Mouse (Mus musculus): ENCODE results near the gene Mrpl45. TPM values are rescaled to one million over a fixed set of nuclear protein-coding genes. Genes with fewer than 3 reads are reported as not detected.

The Mrpl45 gene
- polyA plus RNA-seq, 1 experiment from 2014 or later, result 57.2 TPM

GRCm38 (mm10) chr11:97362943-97363643 lies 47.6 kb downstream of the Mrpl45 start:
- 0 out of 2 replicates have a peak, but pooled peaks have one; percentile 9 for ATAC-seq (replicated peaks; ENCODE audit: insufficient number of reproducible peaks, low FRiP score, low TSS enrichment, low read depth)

GRCm38 (mm10) chr11:97363644-97363995 lies 48.1 kb downstream of the Mrpl45 start:
- under 1% methylated on average over 7 of the region's 7 CpGs for WGBS
- Histone ChIP-seq H3K4me2 (ENCODE audit: low read depth, low read length) (peak overlapping the region; percentile 90), H3K27me3 (ENCODE audit: control insufficient read depth, insufficient read depth, low read length) (no peaks in the 10 kb centered on the region), H3K36me3 (replicated peaks; ENCODE audit: control insufficient read depth, insufficient read depth, low read depth, low read length) (no peaks in the 10 kb centered on the region; the same call in 1 of the 2 replicates), H3K4me3 (ENCODE audit: low read depth, low read length) (peak overlapping the region; percentile 100), H3K4me1 (ENCODE audit: control insufficient read depth, insufficient read depth, low read length) (no peaks in the 10 kb centered on the region), H3K9ac (replicated peaks; ENCODE audit: low read length) (peak overlapping the region; percentile 94), H3K27ac (replicated peaks; ENCODE audit: low read depth, low read length) (no peak overlapping the region), H3K9me3 (replicated peaks; ENCODE audit: control insufficient read depth, low read length) (no peaks in the 10 kb centered on the region)
- DNase-seq (ENCODE audit: low spot score) (peak; percentile 33), ATAC-seq (replicated peaks; ENCODE audit: insufficient number of reproducible peaks, low FRiP score, low TSS enrichment, low read depth) (no peak)

More at GRCm38 (mm10) chr11:97362943-97363643, 47.6 kb downstream of the Mrpl45 start:
- Histone ChIP-seq H3K36me3 (replicated peaks; ENCODE audit: control insufficient read depth, insufficient read depth, low read depth, low read length) (no peaks in the 10 kb centered on the region; the same call in 1 of the 2 replicates), H3K4me3 (ENCODE audit: low read depth, low read length) (peak overlapping the region; percentile 100), H3K9me3 (replicated peaks; ENCODE audit: control insufficient read depth, low read length) (no peaks in the 10 kb centered on the region), H3K27ac (replicated peaks; ENCODE audit: low read depth, low read length) (no peak overlapping the region; the same call in 1 of the 2 replicates), H3K4me1 (ENCODE audit: control insufficient read depth, insufficient read depth, low read length) (no peaks in the 10 kb centered on the region), H3K9ac (replicated peaks; ENCODE audit: low read length) (peak overlapping the region; percentile 94), H3K4me2 (ENCODE audit: low read depth, low read length) (peak overlapping the region; percentile 90), H3K27me3 (ENCODE audit: control insufficient read depth, insufficient read depth, low read length) (no peaks in the 10 kb centered on the region)
- peak; percentile 24 for DNase-seq (ENCODE audit: low spot score)
- WGBS, result under 1% methylated on average over 49 of the region's 49 CpGs

GRCm38 (mm10) chr11:97365556-97365955 lies 50.0 kb downstream of the Mrpl45 start:
- Histone ChIP-seq H3K4me1 (ENCODE audit: control insufficient read depth, insufficient read depth, low read length) (no peaks in the 10 kb centered on the region), H3K27ac (replicated peaks; ENCODE audit: low read depth, low read length) (no peak overlapping the region), H3K36me3 (replicated peaks; ENCODE audit: control insufficient read depth, insufficient read depth, low read depth, low read length) (no peaks in the 10 kb centered on the region; the same call in 1 of the 2 replicates), H3K9ac (replicated peaks; ENCODE audit: low read length) (no peak overlapping the region), H3K27me3 (ENCODE audit: control insufficient read depth, insufficient read depth, low read length) (no peaks in the 10 kb centered on the region), H3K4me3 (ENCODE audit: low read depth, low read length) (no peak overlapping the region), H3K4me2 (ENCODE audit: low read depth, low read length) (no peak overlapping the region), H3K9me3 (replicated peaks; ENCODE audit: control insufficient read depth, low read length) (no peaks in the 10 kb centered on the region)
- DNase-seq (ENCODE audit: low spot score) (no peak), ATAC-seq (replicated peaks; ENCODE audit: insufficient number of reproducible peaks, low FRiP score, low TSS enrichment, low read depth) (no peak)
- WGBS, result 64% methylated on average over 1 of the region's 1 CpGs

GRCm38 (mm10) chr11:97368501-97368900 lies 53.0 kb downstream of the Mrpl45 start:
- Histone ChIP-seq H3K36me3 (replicated peaks; ENCODE audit: control insufficient read depth, insufficient read depth, low read depth, low read length) (no peaks in the 10 kb centered on the region; the same call in 1 of the 2 replicates), H3K4me1 (ENCODE audit: control insufficient read depth, insufficient read depth, low read length) (no peaks in the 10 kb centered on the region), H3K9ac (replicated peaks; ENCODE audit: low read length) (no peak overlapping the region), H3K9me3 (replicated peaks; ENCODE audit: control insufficient read depth, low read length) (no peaks in the 10 kb centered on the region), H3K27ac (replicated peaks; ENCODE audit: low read depth, low read length) (no peak overlapping the region), H3K4me2 (ENCODE audit: low read depth, low read length) (no peak overlapping the region), H3K27me3 (ENCODE audit: control insufficient read depth, insufficient read depth, low read length) (no peaks in the 10 kb centered on the region), H3K4me3 (ENCODE audit: low read depth, low read length) (no peak overlapping the region)
- 91% methylated on average over 5 of the region's 5 CpGs for WGBS
- ATAC-seq (replicated peaks; ENCODE audit: insufficient number of reproducible peaks, low FRiP score, low TSS enrichment, low read depth), result no peak
- DNase-seq (ENCODE audit: low spot score), result no peak

DNA sequence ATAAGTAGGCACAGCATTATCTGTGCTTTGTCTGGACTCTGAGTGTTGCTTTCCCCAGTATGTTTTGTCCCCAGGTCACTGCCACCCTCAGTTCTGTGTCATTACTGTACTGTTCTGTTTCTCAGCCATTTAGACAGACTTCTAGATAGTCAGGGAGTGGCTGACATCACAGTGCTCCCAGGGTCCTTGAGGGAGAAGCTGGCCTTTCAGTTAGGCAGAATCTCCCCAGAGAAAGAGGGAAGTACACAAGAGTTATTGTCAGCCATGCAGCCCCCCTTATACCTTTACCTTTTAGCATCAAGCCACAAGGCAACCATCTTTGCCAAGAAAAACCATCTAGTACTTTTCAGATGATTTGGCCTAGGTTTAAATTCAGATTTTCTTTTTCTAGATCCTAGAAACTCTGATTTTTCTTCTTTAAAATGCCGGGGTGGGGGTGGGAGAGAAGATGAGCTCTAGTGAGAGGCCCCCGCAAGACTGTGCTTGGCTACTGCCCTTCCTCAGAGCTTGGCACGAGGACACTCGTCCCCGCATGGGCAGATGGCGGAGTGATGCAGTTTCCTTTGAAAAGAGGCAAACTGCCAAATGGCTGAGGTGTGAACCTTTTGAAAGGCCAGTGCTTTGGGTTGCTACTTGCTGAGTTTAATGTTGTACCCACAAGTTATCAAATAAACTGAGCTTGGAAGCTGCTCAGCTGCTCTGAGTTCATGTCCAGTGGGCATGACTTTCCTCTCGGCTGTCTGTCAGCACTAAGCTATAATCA lies 55.0 kb downstream of the Mrpl45 start:
- no peaks in the 10 kb centered on the region for H3K9me3 ChIP-seq (replicated peaks; ENCODE audit: control insufficient read depth, low read length)
- H3K9ac ChIP-seq (replicated peaks; ENCODE audit: low read length), result no peak overlapping the region
- WGBS, result 88% methylated on average over 7 of the region's 7 CpGs
- no peaks in the 10 kb centered on the region; the same call in none of the 2 replicates for H3K36me3 ChIP-seq (replicated peaks; ENCODE audit: control insufficient read depth, insufficient read depth, low read depth, low read length)
- ATAC-seq (replicated peaks; ENCODE audit: insufficient number of reproducible peaks, low FRiP score, low TSS enrichment, low read depth), result no peak
- H3K27me3 ChIP-seq (ENCODE audit: control insufficient read depth, insufficient read depth, low read length), result no peaks in the 10 kb centered on the region
- no peak for DNase-seq (ENCODE audit: low spot score)
- no peak overlapping the region for H3K4me2 ChIP-seq (ENCODE audit: low read depth, low read length)
- H3K4me1 ChIP-seq (ENCODE audit: control insufficient read depth, insufficient read depth, low read length), result no peaks in the 10 kb centered on the region
- H3K27ac ChIP-seq (replicated peaks; ENCODE audit: low read depth, low read length), result no peak overlapping the region
- H3K4me3 ChIP-seq (ENCODE audit: low read depth, low read length), result no peak overlapping the region

DNA sequence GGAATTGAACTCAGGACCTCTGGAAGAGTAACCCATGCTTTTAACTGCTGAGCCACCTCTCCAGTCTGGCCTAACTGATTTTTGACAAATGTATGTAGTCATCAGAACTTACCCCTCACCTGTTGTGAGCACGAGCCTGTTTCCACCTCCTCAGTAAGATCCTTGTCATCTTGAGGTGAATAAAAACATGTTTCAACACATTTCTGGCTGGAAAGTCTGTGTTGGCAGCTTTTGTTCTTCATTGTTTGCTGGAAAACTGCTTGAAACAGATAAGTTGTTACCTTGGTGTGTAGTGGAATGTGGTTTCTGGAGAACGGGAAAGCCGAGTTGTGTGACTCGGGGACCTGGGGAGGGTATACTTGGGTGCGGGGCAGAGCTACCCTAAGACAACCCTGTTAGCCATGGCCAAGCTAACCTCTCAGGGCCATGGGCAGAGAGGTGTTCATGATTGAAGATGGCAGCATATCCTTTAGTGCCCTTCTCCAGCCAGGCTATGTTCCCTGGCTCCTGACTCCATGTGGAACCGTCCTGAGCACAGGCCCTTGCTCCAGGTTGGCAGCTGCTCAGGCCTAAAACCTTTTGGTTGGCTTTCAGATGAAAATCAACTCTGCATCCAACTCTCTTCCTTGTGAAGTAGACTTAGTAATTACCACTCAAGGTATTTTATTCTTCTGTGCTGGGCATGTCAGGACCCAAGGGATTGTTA lies 56.8 kb downstream of the Mrpl45 start:
- DNase-seq (ENCODE audit: low spot score), result no peak
- ATAC-seq (replicated peaks; ENCODE audit: insufficient number of reproducible peaks, low FRiP score, low TSS enrichment, low read depth), result no peak
- Histone ChIP-seq H3K27me3 (ENCODE audit: control insufficient read depth, insufficient read depth, low read length) (no peaks in the 10 kb centered on the region), H3K27ac (replicated peaks; ENCODE audit: low read depth, low read length) (no peak overlapping the region), H3K36me3 (replicated peaks; ENCODE audit: control insufficient read depth, insufficient read depth, low read depth, low read length) (no peaks in the 10 kb centered on the region; the same call in none of the 2 replicates), H3K4me2 (ENCODE audit: low read depth, low read length) (no peak overlapping the region), H3K4me1 (ENCODE audit: control insufficient read depth, insufficient read depth, low read length) (no peaks in the 10 kb centered on the region), H3K9ac (replicated peaks; ENCODE audit: low read length) (no peak overlapping the region), H3K9me3 (replicated peaks; ENCODE audit: control insufficient read depth, low read length) (no peaks in the 10 kb centered on the region), H3K4me3 (ENCODE audit: low read depth, low read length) (no peak overlapping the region)
- WGBS, result 92% methylated on average over 6 of the region's 6 CpGs

GRCm38 (mm10) chr11:97373402-97373801 lies 57.9 kb downstream of the Mrpl45 start:
- Histone ChIP-seq H3K9ac (replicated peaks; ENCODE audit: low read length) (no peak overlapping the region), H3K4me2 (ENCODE audit: low read depth, low read length) (no peak overlapping the region), H3K36me3 (replicated peaks; ENCODE audit: control insufficient read depth, insufficient read depth, low read depth, low read length) (peaks cover 1% of the 10 kb centered on the region), H3K4me1 (ENCODE audit: control insufficient read depth, insufficient read depth, low read length) (no peaks in the 10 kb centered on the region), H3K9me3 (replicated peaks; ENCODE audit: control insufficient read depth, low read length) (no peaks in the 10 kb centered on the region), H3K27ac (replicated peaks; ENCODE audit: low read depth, low read length) (no peak overlapping the region), H3K27me3 (ENCODE audit: control insufficient read depth, insufficient read depth, low read length) (no peaks in the 10 kb centered on the region), H3K4me3 (ENCODE audit: low read depth, low read length) (no peak overlapping the region)
- ATAC-seq (replicated peaks; ENCODE audit: insufficient number of reproducible peaks, low FRiP score, low TSS enrichment, low read depth), result no peak
- DNase-seq (ENCODE audit: low spot score), result no peak
- WGBS, result 78% methylated on average over 2 of the region's 2 CpGs

All from embryonic facial prominence, embryonic 11.5 days (tissue).